Mouse (Mus musculus) stomach, postnatal 0 days (tissue): ENCODE results near the gene Myo1c.

Experiments used
- CTCF ChIP-seq: IDR thresholded peaks from 2 replicates; pipeline ENCODE4 v1.5.1; 2016; ENCODE audit warnings: antibody characterized with exemption, low read depth, mild to moderate bottlenecking, moderate library complexity
- EP300 ChIP-seq: optimal IDR thresholded peaks from 2 replicates; pipeline ENCODE3; 2016; ENCODE audit warnings: antibody characterized with exemption

DNA sequence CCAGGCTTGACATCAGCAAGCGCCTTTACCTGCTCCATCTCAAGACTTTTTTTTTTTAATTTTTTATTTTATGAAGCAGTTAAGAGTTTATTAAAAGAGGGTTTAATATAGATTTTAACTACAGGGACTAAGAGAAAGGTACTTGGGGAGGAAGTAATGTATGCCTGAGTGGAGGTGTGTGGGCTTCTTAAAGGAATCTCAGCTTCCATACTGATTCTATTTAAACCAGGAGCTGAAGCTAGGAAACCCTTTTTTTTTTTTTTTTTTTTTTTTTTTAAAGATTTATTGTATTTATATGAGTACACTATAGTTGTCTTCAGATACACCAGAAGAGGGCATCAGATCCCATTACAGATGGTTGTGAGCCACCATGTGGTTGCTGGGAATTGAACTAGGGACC is 35.5 kb upstream of the Myo1c start:
- TF ChIP-seq CTCF, result no peak
- no peak for TF ChIP-seq EP300
